Mouse (Mus musculus): Measurements from ENCODE around the gene Klhdc4.

Klhdc4 gene

GRCm38 (mm10) chr8:121829048-121829776, at the start of gene Klhdc4:
Klhdc4 (minus strand) TSS chr8:121829569.
- peak; percentile 98 for DNase-seq (ENCODE audit: low read depth)

DNA sequence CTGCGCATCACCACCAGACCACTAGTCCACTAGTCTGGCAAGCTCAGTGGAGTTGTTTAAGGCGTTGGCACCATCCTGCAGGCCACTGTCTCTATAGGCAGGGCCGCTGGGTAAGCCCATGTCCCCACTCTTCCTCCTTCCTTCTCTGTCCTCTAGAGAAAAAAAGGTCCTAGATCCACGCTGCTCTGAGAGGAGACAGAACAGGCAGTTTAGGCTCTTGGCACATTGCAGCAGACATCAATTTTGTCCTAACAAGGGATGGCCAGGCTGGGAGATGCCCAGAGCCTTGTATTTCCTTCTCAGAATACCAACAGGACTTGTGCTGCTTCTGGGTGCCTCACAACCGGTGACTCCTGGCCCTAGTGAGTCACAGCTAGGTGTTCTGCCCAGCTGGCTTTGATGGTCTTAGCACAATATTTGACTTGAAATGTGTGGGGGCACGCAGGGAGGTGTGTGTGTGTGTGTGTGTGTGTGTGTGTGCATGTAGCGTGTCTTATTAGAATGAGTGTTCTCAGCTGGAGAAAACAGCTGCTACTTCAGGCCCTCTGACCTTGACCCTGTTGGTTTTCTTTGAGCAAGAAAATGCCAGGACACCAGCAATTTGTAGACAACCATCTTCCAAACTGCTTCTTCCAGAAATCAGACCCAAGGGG, 48.6 kb upstream of the Klhdc4 start:
- no peak for DNase-seq (ENCODE audit: low read depth)

GRCm38 (mm10) chr8:121877212-121877611, 47.8 kb upstream of the Klhdc4 start:
- no peak for DNase-seq (ENCODE audit: low read depth)

GRCm38 (mm10) chr8:121875517-121875916, 46.1 kb upstream of the Klhdc4 start:
- no peak for DNase-seq (ENCODE audit: low read depth)

GRCm38 (mm10) chr8:121875045-121875444, 45.7 kb upstream of the Klhdc4 start:
- no peak for DNase-seq (ENCODE audit: low read depth)

DNA sequence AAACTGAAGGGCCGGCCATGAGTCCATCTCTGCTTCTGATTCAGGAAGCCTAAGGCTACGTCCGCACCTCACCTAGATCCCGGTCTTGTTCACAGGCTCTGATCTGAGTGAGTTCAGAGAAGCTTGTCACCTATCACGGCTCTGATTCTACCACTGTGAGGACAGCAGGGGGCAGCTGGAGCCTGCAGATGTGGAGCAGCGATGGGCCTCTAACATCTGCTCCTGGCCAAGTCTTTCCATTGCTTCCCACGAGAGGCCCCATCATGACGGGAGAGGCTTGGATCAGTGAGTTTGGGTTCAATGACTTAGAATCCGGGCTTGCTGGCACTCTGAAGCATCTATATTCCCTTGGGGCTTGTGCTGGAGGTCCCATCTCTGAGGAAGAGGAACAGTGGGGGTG, 44.7 kb upstream of the Klhdc4 start:
- DNase-seq (ENCODE audit: low read depth) = peak; percentile 42

DNA sequence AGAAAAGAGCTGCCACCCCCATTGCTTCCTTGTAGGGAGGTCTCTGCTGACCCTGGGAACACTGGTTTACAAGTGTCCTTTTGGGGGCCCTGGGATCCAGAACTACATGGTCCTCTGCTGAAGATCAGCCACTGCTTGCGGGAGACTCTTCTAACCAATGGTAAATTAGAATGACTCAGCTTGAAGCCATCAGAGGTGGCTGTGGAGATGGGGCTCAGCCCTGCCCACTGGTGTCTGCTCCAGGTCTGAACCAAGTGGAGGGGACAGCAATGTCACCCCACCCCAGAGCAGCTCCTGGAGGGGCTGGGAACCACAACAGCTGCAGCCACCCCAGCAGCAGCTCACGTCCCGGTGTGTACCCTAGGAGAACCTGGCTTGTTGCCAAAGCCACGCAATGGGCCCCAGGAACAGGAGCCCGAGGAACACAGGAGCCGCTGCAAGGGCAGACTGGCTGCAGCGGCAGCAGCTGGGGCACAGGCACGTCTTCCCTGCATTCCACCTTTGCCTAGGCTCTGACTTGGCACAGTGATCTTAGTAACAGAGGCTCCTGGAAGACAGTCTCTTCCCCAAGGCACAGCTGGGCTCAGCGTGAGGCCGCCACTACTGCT, 42.6 kb upstream of the Klhdc4 start:
- no peak for DNase-seq (ENCODE audit: low read depth)

DNA sequence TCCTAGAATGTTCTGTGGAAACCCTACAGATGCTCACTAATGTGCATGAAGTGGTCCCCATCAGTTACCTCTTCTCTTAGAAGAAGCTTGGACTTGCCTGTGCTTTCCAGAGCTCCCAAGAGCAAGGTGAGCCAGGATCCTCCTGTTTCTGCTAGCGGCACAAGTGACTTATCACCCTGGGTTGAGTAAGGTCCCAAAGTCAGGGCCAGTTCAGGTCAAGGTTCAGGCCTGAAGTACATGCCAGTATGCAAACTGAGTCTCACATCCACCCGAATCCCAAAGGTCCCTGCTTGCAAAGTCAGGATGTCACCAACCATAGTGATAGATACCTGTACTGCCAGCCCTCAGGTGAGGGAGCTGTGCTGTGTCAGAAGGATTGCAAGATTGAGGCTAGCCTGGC, 40.8 kb upstream of the Klhdc4 start:
- no peak for DNase-seq (ENCODE audit: low read depth)

GRCm38 (mm10) chr8:121868896-121869295, 39.5 kb upstream of the Klhdc4 start:
- no peak for DNase-seq (ENCODE audit: low read depth)

DNA sequence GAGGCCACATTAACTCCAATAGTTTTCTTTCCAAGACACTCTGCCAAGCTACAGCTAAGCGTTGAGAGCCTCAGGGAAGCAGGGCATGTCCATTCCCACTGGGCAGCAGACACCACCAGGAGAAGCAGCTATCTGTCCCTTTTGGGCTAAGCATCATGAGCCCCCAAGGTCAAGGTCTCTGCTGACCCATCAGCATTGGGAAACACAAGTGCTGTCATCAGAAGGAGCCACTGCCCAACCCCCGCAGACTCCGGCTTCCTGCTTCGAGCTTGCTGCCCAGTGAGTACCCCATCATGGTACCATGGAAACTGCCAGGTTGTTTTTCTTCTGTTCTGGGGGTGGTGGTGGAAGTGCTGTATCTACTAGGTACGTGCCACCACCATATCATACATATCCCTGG, 38.8 kb upstream of the Klhdc4 start:
- DNase-seq (ENCODE audit: low read depth) = no peak

DNA sequence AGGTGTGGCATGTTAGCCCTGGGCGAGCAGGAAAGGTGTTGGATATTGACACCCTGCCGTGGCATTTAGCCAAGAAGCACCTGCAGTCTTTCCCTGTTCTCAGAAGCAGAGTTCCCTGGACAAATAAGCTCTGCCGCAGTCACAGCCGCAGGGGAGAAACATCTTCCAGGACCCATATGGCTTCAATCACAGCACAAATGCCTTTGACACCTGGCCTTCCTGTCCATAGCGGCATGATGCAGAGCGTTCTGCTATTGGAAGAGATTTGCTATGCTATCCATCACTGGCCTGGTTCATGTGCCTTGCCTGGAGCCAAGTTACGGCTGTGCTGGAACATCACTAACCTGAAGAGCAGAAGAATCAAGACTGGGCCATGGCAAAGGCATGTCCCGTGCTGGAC, 36.0 kb upstream of the Klhdc4 start:
- no peak for DNase-seq (ENCODE audit: low read depth)

- no peak for DNase-seq (ENCODE audit: low read depth)
Measured at GRCm38 (mm10) chr8:121861806-121862548, 32.6 kb upstream of the Klhdc4 start.

DNA sequence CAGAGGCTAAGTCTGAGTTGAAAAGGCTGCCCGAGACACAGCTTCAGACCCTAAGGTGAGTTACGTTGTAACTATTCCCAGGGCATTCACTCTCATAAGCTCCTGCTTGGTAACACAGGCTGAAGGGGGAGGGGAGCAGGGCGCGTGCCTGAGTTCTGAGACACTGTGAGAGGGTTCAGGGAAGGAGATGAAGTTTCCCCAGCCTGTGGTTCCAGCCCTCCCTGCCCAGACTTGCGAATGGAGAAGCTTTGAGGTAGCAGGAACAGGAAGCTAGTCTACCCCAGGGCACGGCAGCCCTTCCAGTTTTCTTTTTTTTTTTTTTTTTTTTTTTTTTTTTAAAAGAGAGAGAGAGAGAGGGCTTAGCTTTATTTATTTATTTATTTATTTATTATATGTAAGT, 31.9 kb upstream of the Klhdc4 start:
- DNase-seq (ENCODE audit: low read depth) = no peak

- DNase-seq (ENCODE audit: low read depth) = no peak
Measured at GRCm38 (mm10) chr8:121857747-121858146, 28.4 kb upstream of the Klhdc4 start.

- DNase-seq (ENCODE audit: low read depth) = no peak
Measured at GRCm38 (mm10) chr8:121857331-121857730, 28.0 kb upstream of the Klhdc4 start.

DNA sequence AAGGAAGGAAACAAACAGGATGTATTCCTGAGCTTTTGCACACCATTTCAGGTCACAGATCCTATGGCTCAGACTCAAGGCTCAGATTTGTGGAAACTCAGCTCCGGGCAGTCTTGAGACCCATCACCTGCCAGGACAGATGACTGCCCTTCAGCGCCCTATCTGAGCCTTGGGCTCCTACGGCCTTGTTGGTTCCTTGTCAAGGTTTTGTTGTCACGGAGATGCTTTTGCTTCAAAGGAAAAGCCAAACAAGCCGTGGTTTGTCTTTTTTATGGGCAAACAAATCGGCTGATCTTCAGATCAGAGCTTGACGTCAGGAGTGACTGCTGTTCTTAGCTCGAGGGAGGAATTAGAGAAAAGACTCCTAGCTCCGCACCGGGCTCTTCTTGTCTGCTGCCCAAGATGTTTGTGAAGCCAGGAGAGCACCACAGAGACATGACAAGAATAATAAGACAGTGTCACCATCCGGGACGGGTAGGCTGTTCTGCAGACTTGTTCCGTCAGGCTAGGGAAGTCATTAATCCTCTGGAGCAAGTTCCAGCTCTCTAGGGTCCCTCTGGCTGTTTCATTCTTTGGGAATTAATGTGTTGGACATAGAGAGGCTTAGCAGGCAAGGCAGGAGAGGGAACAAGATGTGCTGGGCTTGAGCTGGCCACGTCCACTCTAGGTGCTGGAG, 26.8 kb upstream of the Klhdc4 start:
- DNase-seq (ENCODE audit: low read depth) = no peak

GRCm38 (mm10) chr8:121853586-121853985, 24.2 kb upstream of the Klhdc4 start:
- no peak for DNase-seq (ENCODE audit: low read depth)

- DNase-seq (ENCODE audit: low read depth) = peak; percentile 75
Measured at GRCm38 (mm10) chr8:121852464-121852863, 23.1 kb upstream of the Klhdc4 start.

GRCm38 (mm10) chr8:121851716-121852115, 22.3 kb upstream of the Klhdc4 start:
- peak; percentile 47 for DNase-seq (ENCODE audit: low read depth)

GRCm38 (mm10) chr8:121850821-121851470, 21.6 kb upstream of the Klhdc4 start:
- DNase-seq (ENCODE audit: low read depth) = peak; percentile 98

- DNase-seq (ENCODE audit: low read depth) = no peak
Measured at GRCm38 (mm10) chr8:121850436-121850820, 21.1 kb upstream of the Klhdc4 start.

DNA sequence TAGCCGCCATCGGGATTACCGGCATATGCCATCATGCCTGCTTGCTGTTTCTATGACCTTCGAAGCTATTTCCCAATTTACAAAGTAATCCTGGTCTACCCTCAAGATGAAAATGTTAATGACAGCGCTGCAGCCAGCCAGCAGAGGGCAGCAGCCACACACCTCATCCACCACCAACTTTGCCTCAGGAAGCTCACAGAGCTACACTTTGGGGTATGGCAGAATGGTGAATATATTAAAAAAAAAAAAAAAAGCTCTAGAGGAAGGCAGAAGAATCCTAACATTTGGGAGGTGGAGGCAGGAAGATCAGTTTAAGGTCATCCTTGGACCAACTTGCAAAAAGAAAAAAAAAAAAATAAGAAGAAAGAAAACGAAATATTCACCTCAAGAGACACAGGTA, 20.6 kb upstream of the Klhdc4 start:
- peak; percentile 88 for DNase-seq (ENCODE audit: low read depth)

Data from induced T-regulatory cell, adult 2 months (primary cell).